Mouse (Mus musculus) brain, embryonic 14.5 days (tissue): ENCODE measurements around the gene Plekhm1.

Source experiments
- CTCF ChIP-seq: fragments of 200-500 bp; IDR thresholded peaks from 2 replicates; pipeline ENCODE4 v1.5.1; 2012; ENCODE audit warnings: inconsistent platforms, mild to moderate bottlenecking, moderate library complexity, borderline replicate concordance; ENCODE audit not compliant: insufficient read depth, insufficient read length; ENCODE audit errors: extremely low read depth
- POLR2A ChIP-seq: fragments of 200-500 bp; IDR thresholded peaks from 2 replicates; pipeline ENCODE4 v1.6.1; 2012; ENCODE audit warnings: mild to moderate bottlenecking, inconsistent platforms, borderline replicate concordance; ENCODE audit not compliant: poor library complexity, insufficient read depth, insufficient read length, severe bottlenecking; ENCODE audit errors: extremely low read depth

DNA sequence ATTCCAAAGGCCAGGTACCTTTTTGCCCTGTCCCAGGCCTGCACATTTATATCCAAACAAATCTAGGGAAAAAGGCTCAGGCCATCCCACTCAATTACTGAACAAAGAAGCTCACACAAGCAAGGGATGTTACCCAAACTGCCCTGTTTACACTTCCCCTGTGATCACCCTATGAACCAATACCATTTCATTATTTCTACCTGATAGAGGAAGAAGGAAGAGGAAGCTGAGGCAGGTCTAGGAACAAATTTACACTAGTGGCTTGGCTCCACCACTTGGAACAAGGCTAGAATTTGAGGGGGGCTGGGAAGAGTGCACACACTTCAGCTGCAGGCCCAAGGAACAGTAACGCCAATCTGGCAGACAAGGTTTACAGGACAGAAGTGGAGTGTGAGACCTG, 6.7 kb downstream of the Plekhm1 start:
- TF ChIP-seq CTCF (no peak), POLR2A (no peak)
